Mouse (Mus musculus): ENCODE results near the gene Pbxip1.
A peak's percentile ranks its signal among the peaks of the same experiment; 100 is the strongest.

DNA sequence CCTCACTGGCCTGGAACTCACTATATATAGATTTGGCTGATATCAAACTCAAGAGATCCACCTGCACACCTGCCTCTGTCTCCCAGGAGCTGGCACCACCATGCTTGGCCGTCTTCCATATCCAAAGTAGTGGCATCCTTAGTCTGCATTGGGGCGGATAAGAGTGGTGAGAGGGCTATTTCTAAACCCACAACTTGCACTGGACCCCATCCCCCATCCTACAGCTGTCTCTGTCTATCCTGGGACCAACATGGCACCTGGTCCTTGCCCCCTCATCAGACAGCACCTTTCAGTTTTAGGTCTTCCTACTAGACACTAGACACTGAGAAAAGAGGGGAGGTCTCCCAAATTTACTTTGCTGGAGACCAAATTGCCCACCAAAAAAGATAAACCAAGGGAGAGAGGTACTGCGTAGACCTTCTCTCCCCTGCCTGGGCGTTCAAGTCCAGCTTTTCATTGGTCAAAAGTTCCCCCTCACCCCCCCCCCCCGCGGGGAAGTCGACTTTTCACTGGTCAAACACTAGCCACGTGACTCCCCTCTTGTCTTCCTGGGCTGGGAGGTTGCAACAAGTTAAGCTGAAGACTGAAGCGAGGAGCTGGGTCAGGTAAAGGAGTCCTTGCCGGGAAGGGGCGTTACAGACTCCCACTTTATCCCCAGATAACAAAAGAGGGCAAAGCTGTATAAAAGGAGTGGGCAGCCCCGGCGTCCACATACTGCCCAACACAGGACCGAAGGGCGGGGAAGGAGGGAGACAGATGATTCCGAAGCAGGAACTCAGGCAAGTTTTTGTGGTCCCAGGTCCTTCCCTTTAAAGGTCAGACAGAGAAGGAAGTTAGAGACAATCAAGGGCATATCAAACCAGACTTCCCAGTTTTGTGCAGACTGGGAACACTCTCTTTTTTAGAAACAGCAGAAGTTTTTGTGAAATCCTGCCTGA lies at the start of gene Pbxip1:
- TF ChIP-seq CTCF (IDR thresholded peaks at IDR 0.05; ENCODE audit: control insufficient read depth, insufficient read depth, low read length) (no peak), POLR2A (IDR thresholded peaks at IDR 0.05; ENCODE audit: borderline replicate concordance, control insufficient read depth, low read depth, low read length) (0 out of 2 replicates have a peak, but pooled peaks have one; percentile 11)
